23 mouse cellular contexts compared by ENCODE assay signal in genomic region chr3:103851481-103851880, GRCm38 (mm10). TPM values are rescaled to one million over a fixed set of nuclear protein-coding genes. Genes with fewer than 3 reads are reported as not detected.
DNase-seq lines count a peak whose midpoint lies in the region; ATAC-seq and TF ChIP-seq lines count a peak whose summit lies in the region.
"Had no signal": no experiment of that assay in that cellular context is flagged by ENCODE, and none has a peak within 500 bp of the region (broad histone marks: within the 10 kb centered on the region; RNA-seq: fewer than 3 reads in every experiment).

No protein-coding gene starts in this region.

- H3K27ac ChIP-seq in layer of hippocampus, adult 2 months: peak overlapping the region; percentile 88
- H3K27ac ChIP-seq in olfactory bulb, adult 2 months (ENCODE audit: insufficient read depth, low read depth, low read length): peak overlapping the region; percentile 64; the same call in 1 of the 2 replicates
- H3K27ac ChIP-seq in hindbrain, embryonic 10.5 days: no peak overlapping the region
- H3K27ac ChIP-seq: forebrain, embryonic 15.5 days; heart, embryonic 13.5 days; hindbrain, embryonic 15.5 days had no signal

- no peak for TF ChIP-seq CTCF in layer of hippocampus, adult 2 months (conservative IDR thresholded peaks at IDR 0.05)
- no peak for TF ChIP-seq CTCF in olfactory bulb, adult 2 months (IDR thresholded peaks at IDR 0.05; ENCODE audit: insufficient read depth, low read depth, low read length)

- TF ChIP-seq POLR2A in olfactory bulb, adult 2 months (IDR thresholded peaks at IDR 0.05; ENCODE audit: insufficient read depth, low read depth, low read length): no peak

- intact Hi-C loops in left cerebral cortex, postnatal 25 days (cut with DNase I): no loop called here

- no peaks in the 10 kb centered on the region for H3K27me3 ChIP-seq in hindbrain, embryonic 10.5 days (ENCODE audit: insufficient read depth, poor library complexity, severe bottlenecking)
- H3K27me3 ChIP-seq: forebrain, embryonic 15.5 days; heart, embryonic 13.5 days; hindbrain, embryonic 15.5 days had no signal

- peak; percentile 25 for ATAC-seq in activated CD4-positive, CD25-positive, alpha-beta regulatory T cell, adult 4 months
- ATAC-seq: forebrain, embryonic 15.5 days; midbrain, embryonic 16.5 days had no signal

- peak; percentile 36 to 41 for DNase-seq in layer of hippocampus, adult 2 months (ENCODE audit: low spot score in 2 of 2)
- DNase-seq in layer of hippocampus, adult 9-10 months (ENCODE audit: low spot score): no peak
- peak; percentile 61 for DNase-seq in cerebellum, adult 9-11 months
- no peak for DNase-seq in hindbrain, embryonic 10.5 days (ENCODE audit: low spot score)
- DNase-seq in lung, postnatal 25 days (ENCODE audit: low spot score): no peak
- DNase-seq in left cerebral cortex, postnatal 25 days (ENCODE audit: low spot score in 2 of 2): no peak
- DNase-seq: adrenal gland, adult 8-10 months; embryo, embryonic 11 days; gastrocnemius, postnatal 14 days; heart, adult 18-20 months; heart, postnatal 36 days; liver; lung, postnatal 10 days; thymus, postnatal 25 days had no signal

- no peaks in the 10 kb centered on the region for H3K36me3 ChIP-seq in hindbrain, embryonic 10.5 days
- H3K36me3 ChIP-seq: forebrain, embryonic 15.5 days; heart, embryonic 13.5 days; hindbrain, embryonic 15.5 days had no signal

- H3K4me3 ChIP-seq in layer of hippocampus, adult 2 months: peak overlapping the region; percentile 18; the same call in 1 of the 2 replicates
- no peak overlapping the region for H3K4me3 ChIP-seq in olfactory bulb, adult 2 months (ENCODE audit: insufficient read depth, low read depth, low read length)
- no peak overlapping the region for H3K4me3 ChIP-seq in hindbrain, embryonic 10.5 days
- H3K4me3 ChIP-seq: forebrain, embryonic 15.5 days; heart, embryonic 13.5 days; hindbrain, embryonic 15.5 days had no signal

- peaks cover 3% of the 10 kb centered on the region; the same call in 1 of the 2 replicates for H3K4me1 ChIP-seq in olfactory bulb, adult 2 months (ENCODE audit: control insufficient read depth, insufficient read depth, low read length)
- no peaks in the 10 kb centered on the region for H3K4me1 ChIP-seq in hindbrain, embryonic 10.5 days (replicated peaks)
- H3K4me1 ChIP-seq: forebrain, embryonic 15.5 days; heart, embryonic 13.5 days; hindbrain, embryonic 15.5 days had no signal

- H3K9me3 ChIP-seq in hindbrain, embryonic 10.5 days: no peaks in the 10 kb centered on the region
- H3K9me3 ChIP-seq: forebrain, embryonic 15.5 days; heart, embryonic 13.5 days; hindbrain, embryonic 15.5 days had no signal

- WGBS in olfactory bulb, adult 2 months: 60% methylated on average over 6 of the region's 6 CpGs
- WGBS in hindbrain, embryonic 10.5 days: 95% methylated on average over 6 of the region's 6 CpGs

RNA-seq across cellular contexts. Expression of gene Ptpn22, which starts 8.1 kb away (rescaled TPM):
- 1 to 10 TPM in 1 of 2 experiments, under 1 TPM in 1; 0.88 to 2.0 TPM for total RNA-seq in layer of hippocampus, adult 2 months (2021)
- polyA plus RNA-seq in activated CD4-positive, CD25-positive, alpha-beta regulatory T cell, adult 4 months (2017; shearing (Covaris generic)): 100 to 1,000 TPM; 302 to 352 TPM
- not detected in 2 replicates for polyA plus RNA-seq in olfactory bulb, adult 2 months (2012; ENCODE audit: insufficient read depth, insufficient read length, low replicate concordance, missing spikeins)
- polyA plus RNA-seq in hindbrain, embryonic 10.5 days (2016; fragmentation: Nextera tagmentation; extraction: Ambion mirVana): 0.20 and 0.24 TPM in 2 replicates
- total RNA-seq in left cerebral cortex, postnatal 25 days (2021): 1 to 10 TPM; 1.2 to 1.7 TPM

RNA-seq across cellular contexts. Expression of gene Bcl2l15, which starts 19.1 kb away (rescaled TPM):
- 1 to 10 TPM; 1.5 to 2.0 TPM for total RNA-seq in layer of hippocampus, adult 2 months (2021)
- 1 to 10 TPM; 3.1 to 7.9 TPM for polyA plus RNA-seq in activated CD4-positive, CD25-positive, alpha-beta regulatory T cell, adult 4 months (2017; shearing (Covaris generic))
- not detected in 2 replicates for polyA plus RNA-seq in olfactory bulb, adult 2 months (2012; ENCODE audit: insufficient read depth, insufficient read length, low replicate concordance, missing spikeins)
- 0.21 TPM in 1 of 2 replicates, not detected in the other for polyA plus RNA-seq in hindbrain, embryonic 10.5 days (2016; fragmentation: Nextera tagmentation; extraction: Ambion mirVana)
- total RNA-seq in left cerebral cortex, postnatal 25 days (2021): under 1 TPM; 0.78 TPM
- total RNA-seq: heart, adult 18-20 months; heart, postnatal 36 days had no signal
- polyA plus RNA-seq: heart, embryonic 13.5 days had no signal

RNA-seq across cellular contexts. Expression of gene Gm43064, which starts 42.1 kb away (rescaled TPM):
- under 1 TPM; 0.27 to 0.31 TPM for total RNA-seq in layer of hippocampus, adult 2 months (2021)
- under 1 TPM in 1 of 2 experiments, not detected in 1; 0.36 TPM for polyA plus RNA-seq in activated CD4-positive, CD25-positive, alpha-beta regulatory T cell, adult 4 months (2017; shearing (Covaris generic))
- polyA plus RNA-seq in olfactory bulb, adult 2 months (2012; ENCODE audit: insufficient read depth, insufficient read length, low replicate concordance, missing spikeins): not detected in 2 replicates
- 0.10 and 0.27 TPM in 2 replicates for polyA plus RNA-seq in hindbrain, embryonic 10.5 days (2016; fragmentation: Nextera tagmentation; extraction: Ambion mirVana)
- under 1 TPM; 0.16 to 0.32 TPM for total RNA-seq in left cerebral cortex, postnatal 25 days (2021)
- total RNA-seq: adrenal gland, adult 8-10 months; heart, postnatal 36 days; left cerebral cortex, postnatal 4 days; megakaryocyte-erythroid progenitor cell, adult 5-6 weeks; neutrophil, adult 5-6 weeks had no signal
- polyA plus RNA-seq: forebrain, embryonic 15.5 days had no signal

RNA-seq across cellular contexts. Expression of gene Ap4b1, which starts 42.2 kb away (rescaled TPM):
- total RNA-seq in layer of hippocampus, adult 2 months (2021): 10 to 100 TPM; 12.7 to 13.3 TPM
- polyA plus RNA-seq in activated CD4-positive, CD25-positive, alpha-beta regulatory T cell, adult 4 months (2017; shearing (Covaris generic)): 10 to 100 TPM; 10.8 to 18.3 TPM
- not detected in 2 replicates for polyA plus RNA-seq in olfactory bulb, adult 2 months (2012; ENCODE audit: insufficient read depth, insufficient read length, low replicate concordance, missing spikeins)
- polyA plus RNA-seq in hindbrain, embryonic 10.5 days (2016; fragmentation: Nextera tagmentation; extraction: Ambion mirVana): 21.7 and 22.1 TPM in 2 replicates
- total RNA-seq in left cerebral cortex, postnatal 25 days (2021): 10 to 100 TPM; 14.1 to 16.1 TPM

RNA-seq across cellular contexts. Expression of gene Dclre1b, which starts 42.2 kb away (rescaled TPM):
- total RNA-seq in layer of hippocampus, adult 2 months (2021): 1 to 10 TPM; 9.8 to 10.0 TPM
- 10 to 100 TPM; 18.4 to 30.4 TPM for polyA plus RNA-seq in activated CD4-positive, CD25-positive, alpha-beta regulatory T cell, adult 4 months (2017; shearing (Covaris generic))
- polyA plus RNA-seq in olfactory bulb, adult 2 months (2012; ENCODE audit: insufficient read depth, insufficient read length, low replicate concordance, missing spikeins): not detected in 2 replicates
- 29.3 and 40.6 TPM in 2 replicates for polyA plus RNA-seq in hindbrain, embryonic 10.5 days (2016; fragmentation: Nextera tagmentation; extraction: Ambion mirVana)
- total RNA-seq in left cerebral cortex, postnatal 25 days (2021): 1 to 10 TPM; 5.9 to 7.7 TPM

Comparison
In these comparisons a context has a peak if more than half of its experiments do, and no peak if none do; other contexts are left out.
1. DNase-seq: peak in layer of hippocampus, adult 2 months (2 of 2) and cerebellum, adult 9-11 months (single experiment); none in layer of hippocampus, adult 9-10 months (single experiment), hindbrain, embryonic 10.5 days (single experiment), lung, postnatal 25 days (single experiment) and left cerebral cortex, postnatal 25 days (0 of 2).
2. RNA of gene Ptpn22, which starts 8.1 kb away (polyA plus RNA-seq): 302 to 352 TPM in activated CD4-positive, CD25-positive, alpha-beta regulatory T cell, adult 4 months; 0.20 to 0.24 TPM in hindbrain, embryonic 10.5 days and not detected in olfactory bulb, adult 2 months; every median in the first group is over 100 times any median in the second.